Mouse (Mus musculus) CH12.LX (cell line): ENCODE measurements at regions not wholly inside any gene's neighbourhood (a gene's known extent, or its start where the extent isn't known, plus 50 kb on each side); places are given as distances from the start of the nearest gene placed in this dataset.

ENCODE experiments used
- CTCF ChIP-seq, 2 experiments: IDR thresholded peaks in 1 of 2; conservative IDR thresholded peaks in 1 of 2; 2 replicates each; pipeline ENCODE4 v1.5.1; 2011 to 2012; ENCODE audit warnings: low read depth in 2 of 2, low read length in 2 of 2, improper control_type of control experiment in 1 of 2, inconsistent platforms in 1 of 2, mild to moderate bottlenecking in 1 of 2, moderate library complexity in 1 of 2
- ELF1 ChIP-seq: IDR thresholded peaks from 2 replicates; pipeline ENCODE4 v1.6.1; 2014; ENCODE audit warnings: low read depth, mild to moderate bottlenecking, inconsistent platforms, low read length, improper control_type of control experiment
- EP300 ChIP-seq: IDR thresholded peaks from 2 replicates; pipeline ENCODE4 v1.6.1; 2011; ENCODE audit warnings: low read length, improper control_type of control experiment
- NRF1 ChIP-seq: IDR thresholded peaks from 2 replicates; pipeline ENCODE4 v1.6.1; 2014; ENCODE audit warnings: low read depth, mild to moderate bottlenecking, inconsistent platforms, low read length, improper control_type of control experiment, moderate library complexity
- ZC3H11A ChIP-seq: IDR thresholded peaks from 2 replicates; pipeline ENCODE4 v1.6.1; 2012; ENCODE audit warnings: low read depth, mild to moderate bottlenecking, inconsistent platforms, low read length, improper control_type of control experiment

- no peak for TF ChIP-seq ZC3H11A
- TF ChIP-seq CTCF (conservative IDR thresholded peaks at IDR 0.05 in 1 of 2, IDR thresholded peaks at IDR 0.05 in 1 of 2; ENCODE audit: low read depth in 2 of 2, low read length in 2 of 2): no peak
- TF ChIP-seq NRF1: no peak
- no peak for TF ChIP-seq EP300
- TF ChIP-seq ELF1: no peak
Observed at GRCm38 (mm10) chr10:51793876-51794275, 116.3 kb downstream of the Rfx6 start.
